Mouse (Mus musculus): ENCODE results near the gene Map4k2. TPM values are rescaled to one million over a fixed set of nuclear protein-coding genes. Genes with fewer than 3 reads are reported as not detected.

Gene Map4k2
- polyA plus RNA-seq, 1 experiment from 2014 or later, result 18.4 TPM

DNA sequence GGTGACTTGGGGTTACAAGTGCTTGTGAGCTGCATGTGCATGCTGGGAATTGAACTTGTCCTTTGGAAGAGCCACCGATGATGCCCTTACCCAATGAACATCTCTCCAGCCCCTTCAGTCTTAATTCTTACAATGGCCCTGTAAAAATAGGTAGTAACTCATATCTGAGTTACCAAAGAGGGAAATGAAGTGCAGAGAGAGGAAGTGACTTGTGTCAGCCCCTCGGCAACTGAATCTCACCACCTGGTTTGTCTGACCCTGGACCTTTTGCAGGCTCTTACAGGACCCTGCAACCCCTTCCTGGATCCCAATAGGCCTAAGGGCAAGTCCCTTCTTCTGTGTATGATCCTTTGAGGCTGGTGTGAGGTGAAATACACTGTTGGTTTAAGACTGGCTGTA lies 11.2 kb downstream of the Map4k2 start:
- Histone ChIP-seq H3K9me3 (no peaks in the 10 kb centered on the region), H3K4me1 (peaks cover 5% of the 10 kb centered on the region; the same call in 1 of the 2 replicates), H3K4me2 (replicated peaks) (no peak overlapping the region), H3K4me3 (no peak overlapping the region), H3K27me3 (replicated peaks) (no peaks in the 10 kb centered on the region), H3K27ac (no peak overlapping the region), H3K9ac (no peak overlapping the region), H3K36me3 (peaks cover 44% of the 10 kb centered on the region)
- ATAC-seq (ENCODE audit: low FRiP score, low read depth), result no peak
- whole genome bisulfite sequencing, result 93% methylated on average over 2 of the region's 2 CpGs

DNA sequence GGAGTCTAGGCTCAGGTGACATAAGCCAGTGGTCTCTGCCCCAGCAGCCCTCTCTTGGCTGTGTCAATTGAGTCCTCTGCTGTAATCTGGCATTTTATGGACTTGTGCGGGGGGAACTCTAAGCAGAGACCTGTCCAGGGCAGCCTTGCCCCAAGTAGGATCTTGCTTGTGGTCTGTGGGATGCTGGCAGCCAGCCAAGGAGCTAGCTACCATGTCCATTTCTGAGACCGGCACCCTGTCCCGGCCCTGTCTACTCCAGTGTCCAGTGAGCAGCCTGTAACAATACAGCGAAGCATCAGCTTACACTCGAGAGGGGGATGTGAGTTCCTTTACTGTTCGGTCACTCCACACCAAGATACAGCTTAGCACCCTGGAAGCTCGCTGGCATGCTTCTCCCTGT lies 13.1 kb downstream of the Map4k2 start:
- H3K36me3 ChIP-seq, result peaks cover 34% of the 10 kb centered on the region
- peaks cover 4% of the 10 kb centered on the region; the same call in 1 of the 2 replicates for H3K4me1 ChIP-seq
- no peak overlapping the region for H3K4me3 ChIP-seq
- H3K27ac ChIP-seq, result no peak overlapping the region
- no peaks in the 10 kb centered on the region for H3K9me3 ChIP-seq
- H3K4me2 ChIP-seq (replicated peaks), result no peak overlapping the region
- WGBS, result 91% methylated on average over 7 of the region's 7 CpGs
- no peaks in the 10 kb centered on the region for H3K27me3 ChIP-seq (replicated peaks)
- ATAC-seq (ENCODE audit: low FRiP score, low read depth), result no peak
- H3K9ac ChIP-seq, result no peak overlapping the region

DNA sequence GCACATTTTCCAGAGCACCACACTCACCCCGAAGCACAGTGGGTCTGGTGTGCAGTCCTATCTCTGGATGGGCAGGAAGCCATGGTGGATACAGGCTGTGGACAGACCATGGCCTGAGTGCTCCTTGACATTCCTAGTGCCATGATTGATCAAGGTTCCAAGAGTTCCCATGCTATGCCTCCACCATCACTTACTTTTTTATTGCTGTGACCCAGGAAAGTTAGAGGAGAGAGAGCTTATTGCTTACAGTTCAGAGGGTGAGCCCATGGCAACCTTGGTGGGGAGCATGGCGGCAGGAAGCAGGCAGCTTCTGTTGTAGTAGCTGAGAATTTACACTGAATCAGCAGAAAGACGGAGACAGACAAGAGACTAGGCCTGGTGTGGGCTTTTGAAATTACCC lies 20.4 kb downstream of the Map4k2 start:
- Histone ChIP-seq H3K27ac (no peak overlapping the region), H3K9ac (no peak overlapping the region), H3K27me3 (replicated peaks) (no peaks in the 10 kb centered on the region), H3K9me3 (no peaks in the 10 kb centered on the region), H3K4me3 (no peak overlapping the region), H3K4me2 (replicated peaks) (no peak overlapping the region), H3K36me3 (peaks cover 10% of the 10 kb centered on the region), H3K4me1 (peaks cover 12% of the 10 kb centered on the region)
- 90% methylated on average over 3 of the region's 3 CpGs for WGBS
- ATAC-seq (ENCODE audit: low FRiP score, low read depth), result no peak

DNA sequence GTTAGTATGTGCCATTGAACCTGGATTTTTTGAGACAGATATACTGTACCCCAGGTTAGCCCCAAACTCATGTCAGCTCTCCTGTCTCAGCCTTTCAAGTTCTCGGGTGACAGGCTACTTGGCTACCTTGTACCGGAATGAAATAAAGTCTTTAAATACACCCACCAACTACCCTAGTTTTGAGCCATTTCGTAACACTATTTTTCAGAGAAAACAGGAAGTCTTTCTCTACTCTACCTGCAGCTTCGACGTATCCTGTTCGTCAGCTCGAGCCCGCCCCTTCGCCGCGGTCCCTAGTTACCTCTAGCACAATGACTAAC lies 22.1 kb downstream of the Map4k2 start:
- H3K9ac ChIP-seq, result 0 out of 2 replicates have a peak overlapping the region, but pooled peaks have one; percentile 33
- H3K27me3 ChIP-seq (replicated peaks), result no peaks in the 10 kb centered on the region
- H3K27ac ChIP-seq, result 0 out of 2 replicates have a peak overlapping the region, but pooled peaks have one; percentile 22
- H3K36me3 ChIP-seq, result peaks cover 27% of the 10 kb centered on the region
- H3K4me1 ChIP-seq, result peaks cover 16% of the 10 kb centered on the region
- peak; percentile 26 for ATAC-seq (ENCODE audit: low FRiP score, low read depth)
- peak overlapping the region; percentile 100 for H3K4me3 ChIP-seq
- WGBS, result 3% methylated on average over 11 of the region's 11 CpGs
- peak overlapping the region; percentile 83 for H3K4me2 ChIP-seq (replicated peaks)
- H3K9me3 ChIP-seq, result no peaks in the 10 kb centered on the region

DNA sequence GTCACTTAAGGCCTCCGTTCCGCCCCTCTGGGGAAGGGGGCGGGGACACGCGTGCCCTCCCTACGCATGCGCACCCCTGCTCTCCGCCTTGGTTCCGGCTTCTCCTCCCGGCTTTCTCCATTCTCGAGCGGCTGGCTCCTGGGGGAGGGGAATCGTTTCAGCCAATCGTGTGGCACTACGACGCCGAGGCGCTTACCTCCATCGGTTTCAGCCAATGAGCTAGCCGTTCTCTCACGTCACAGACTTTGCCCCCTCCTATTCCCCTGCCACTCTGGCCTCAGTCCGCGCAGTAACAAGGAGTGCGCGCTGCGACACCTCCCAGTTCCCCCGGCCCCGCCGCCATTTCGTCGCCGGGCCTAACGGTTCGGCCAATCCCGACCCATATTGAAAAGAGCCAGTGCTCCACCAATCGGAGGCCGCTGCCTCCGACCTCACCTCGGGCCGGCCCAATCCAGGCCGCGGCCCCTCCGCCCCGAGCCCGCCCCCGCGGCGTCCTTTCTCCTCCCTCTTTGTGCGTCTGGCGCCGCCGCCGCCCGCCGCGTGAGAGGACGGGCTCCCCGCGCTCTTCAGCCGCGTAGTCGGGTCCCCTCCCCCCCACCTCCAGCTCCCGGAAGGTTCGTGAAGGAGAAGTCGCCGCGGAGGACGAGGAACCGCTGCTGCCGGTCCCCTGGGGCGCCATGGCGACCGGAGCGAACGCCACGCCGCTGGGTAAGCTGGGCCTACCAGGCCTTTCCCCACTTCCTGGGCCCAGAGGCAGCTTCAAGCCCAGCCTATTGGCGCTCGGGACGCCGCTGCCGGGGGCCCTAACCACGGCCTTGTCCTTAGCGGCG lies 22.7 kb downstream of the Map4k2 start, which contains the start of gene Sf1:
Sf1 (plus strand) TSS at position 280 of the 830 bp plus-strand sequence.
- Histone ChIP-seq H3K9me3 (no peaks in the 10 kb centered on the region), H3K4me2 (replicated peaks) (peak within 1 kb of the TSS; percentile 83), H3K27me3 (replicated peaks) (no peaks in the 10 kb centered on the region), H3K4me3 (peak within 1 kb of the TSS; percentile 100), H3K27ac (peak within 1 kb of the TSS; percentile 97), H3K4me1 (peaks cover 16% of the 10 kb centered on the region), H3K36me3 (peaks cover 33% of the 10 kb centered on the region), H3K9ac (peak within 1 kb of the TSS; percentile 99)
- ATAC-seq (ENCODE audit: low FRiP score, low read depth), result peak; percentile 98
- WGBS, result under 1% methylated on average over 76 of the region's 85 CpGs

DNA sequence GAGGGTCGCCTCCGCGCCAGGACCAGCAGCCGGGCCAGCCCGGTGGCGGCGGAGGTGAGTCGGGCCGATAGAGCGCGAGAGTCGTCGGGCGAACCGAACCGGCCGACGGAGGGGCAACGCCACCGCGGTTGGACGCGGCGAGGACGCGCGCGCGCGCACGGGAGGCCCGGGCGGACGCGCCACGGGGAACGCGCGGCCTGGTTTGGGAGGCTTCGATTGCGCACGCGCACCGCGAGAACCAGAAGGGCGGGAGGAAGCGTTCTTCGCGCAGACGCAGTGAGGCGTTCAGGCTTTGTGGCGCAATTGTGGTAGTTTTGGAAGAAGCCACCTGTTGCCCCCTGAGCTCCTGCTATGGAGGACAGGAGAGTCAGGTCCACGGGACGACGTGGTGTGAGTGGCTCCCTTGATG lies 23.4 kb downstream of the Map4k2 start:
- peak overlapping the region; percentile 83 for H3K4me2 ChIP-seq (replicated peaks)
- peaks cover 39% of the 10 kb centered on the region for H3K36me3 ChIP-seq
- peak overlapping the region; percentile 99 for H3K9ac ChIP-seq
- H3K27me3 ChIP-seq (replicated peaks), result no peaks in the 10 kb centered on the region
- peaks cover 16% of the 10 kb centered on the region for H3K4me1 ChIP-seq
- no peak for ATAC-seq (ENCODE audit: low FRiP score, low read depth)
- no peaks in the 10 kb centered on the region for H3K9me3 ChIP-seq
- peak overlapping the region; percentile 100 for H3K4me3 ChIP-seq
- peak overlapping the region; percentile 97 for H3K27ac ChIP-seq
- WGBS, result under 1% methylated on average over 55 of the region's 55 CpGs

DNA sequence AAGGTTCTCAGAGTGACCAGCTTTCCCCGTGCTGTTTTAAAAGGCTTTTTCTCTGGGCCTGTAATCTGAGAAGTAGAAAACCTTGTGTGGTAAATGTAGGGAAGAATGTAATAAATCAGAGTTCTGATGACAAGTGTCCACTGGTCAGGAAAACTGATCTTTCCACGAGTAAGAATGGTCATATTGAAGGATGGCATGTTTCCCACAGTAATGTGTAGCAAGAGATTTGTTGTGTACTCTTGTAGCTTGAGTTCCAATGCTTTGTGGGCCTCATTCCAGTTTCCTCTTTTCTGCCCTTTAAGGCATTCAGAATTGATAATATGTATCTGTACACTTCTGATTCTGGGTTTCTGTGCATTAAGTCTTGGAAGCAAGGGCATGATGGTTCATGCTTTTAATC lies 23.9 kb downstream of the Map4k2 start:
- H3K4me2 ChIP-seq (replicated peaks), result peak overlapping the region; percentile 83
- ATAC-seq (ENCODE audit: low FRiP score, low read depth), result no peak
- peaks cover 43% of the 10 kb centered on the region for H3K36me3 ChIP-seq
- peak overlapping the region; percentile 100 for H3K4me3 ChIP-seq
- H3K9me3 ChIP-seq, result no peaks in the 10 kb centered on the region
- H3K9ac ChIP-seq, result peak overlapping the region; percentile 99
- peaks cover 16% of the 10 kb centered on the region for H3K4me1 ChIP-seq
- 4% methylated on average over 2 of the region's 2 CpGs for WGBS
- no peak overlapping the region for H3K27ac ChIP-seq
- no peaks in the 10 kb centered on the region for H3K27me3 ChIP-seq (replicated peaks)

DNA sequence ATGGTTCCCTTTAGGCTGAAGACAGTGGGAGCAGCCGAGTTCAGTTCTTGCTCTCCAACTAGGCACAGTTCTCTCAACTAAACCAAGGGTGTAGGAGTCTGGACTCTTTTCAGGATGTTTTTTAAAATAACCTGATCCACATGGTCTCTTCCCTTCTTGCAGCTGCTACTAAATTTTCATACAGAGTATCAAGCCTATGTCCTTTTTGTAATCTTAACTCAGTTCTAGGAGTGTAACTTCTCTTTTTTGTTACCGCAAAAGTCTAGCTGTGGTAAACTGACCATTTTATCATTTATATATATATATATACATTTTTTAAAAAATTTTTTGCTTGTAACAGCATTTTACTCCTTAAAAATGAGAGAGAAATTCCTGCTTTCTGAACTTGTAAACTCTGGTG lies 29.2 kb downstream of the Map4k2 start:
- no peak for ATAC-seq (ENCODE audit: low FRiP score, low read depth)
- H3K9ac ChIP-seq, result no peak overlapping the region
- H3K36me3 ChIP-seq, result peaks cover 94% of the 10 kb centered on the region
- no peak overlapping the region for H3K4me3 ChIP-seq
- WGBS, result 93% methylated on average over 2 of the region's 2 CpGs
- H3K27ac ChIP-seq, result no peak overlapping the region
- H3K4me1 ChIP-seq, result peaks cover 11% of the 10 kb centered on the region
- H3K9me3 ChIP-seq, result no peaks in the 10 kb centered on the region
- H3K27me3 ChIP-seq (replicated peaks), result no peaks in the 10 kb centered on the region
- H3K4me2 ChIP-seq (replicated peaks), result no peak overlapping the region

DNA sequence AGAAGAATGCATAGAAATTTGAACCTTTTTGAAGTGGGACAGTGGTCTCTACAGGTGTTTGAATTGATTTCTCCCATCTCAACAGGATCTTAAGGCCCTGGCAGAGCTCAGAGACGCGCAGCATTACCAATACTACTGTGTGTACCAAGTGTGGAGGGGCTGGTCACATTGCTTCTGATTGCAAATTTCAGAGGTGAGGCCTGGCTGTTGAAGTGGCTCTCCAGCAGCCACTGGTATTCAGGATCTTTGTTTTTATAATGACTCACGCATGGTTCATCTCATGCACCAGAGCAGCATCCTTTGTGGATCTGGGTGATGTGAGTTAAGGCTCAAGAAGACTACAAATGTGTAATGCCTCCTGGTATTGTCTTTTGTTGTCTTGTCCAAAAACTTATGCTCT lies 31.5 kb downstream of the Map4k2 start:
- Histone ChIP-seq H3K9me3 (no peaks in the 10 kb centered on the region), H3K36me3 (peaks cover 96% of the 10 kb centered on the region), H3K9ac (no peak overlapping the region), H3K4me2 (replicated peaks) (no peak overlapping the region), H3K27me3 (replicated peaks) (no peaks in the 10 kb centered on the region), H3K4me1 (0 out of 2 replicates have a peak, but pooled peaks cover 6% of the 10 kb centered on the region), H3K4me3 (no peak overlapping the region), H3K27ac (no peak overlapping the region)
- no peak for ATAC-seq (ENCODE audit: low FRiP score, low read depth)
- 95% methylated on average over 3 of the region's 3 CpGs for WGBS

DNA sequence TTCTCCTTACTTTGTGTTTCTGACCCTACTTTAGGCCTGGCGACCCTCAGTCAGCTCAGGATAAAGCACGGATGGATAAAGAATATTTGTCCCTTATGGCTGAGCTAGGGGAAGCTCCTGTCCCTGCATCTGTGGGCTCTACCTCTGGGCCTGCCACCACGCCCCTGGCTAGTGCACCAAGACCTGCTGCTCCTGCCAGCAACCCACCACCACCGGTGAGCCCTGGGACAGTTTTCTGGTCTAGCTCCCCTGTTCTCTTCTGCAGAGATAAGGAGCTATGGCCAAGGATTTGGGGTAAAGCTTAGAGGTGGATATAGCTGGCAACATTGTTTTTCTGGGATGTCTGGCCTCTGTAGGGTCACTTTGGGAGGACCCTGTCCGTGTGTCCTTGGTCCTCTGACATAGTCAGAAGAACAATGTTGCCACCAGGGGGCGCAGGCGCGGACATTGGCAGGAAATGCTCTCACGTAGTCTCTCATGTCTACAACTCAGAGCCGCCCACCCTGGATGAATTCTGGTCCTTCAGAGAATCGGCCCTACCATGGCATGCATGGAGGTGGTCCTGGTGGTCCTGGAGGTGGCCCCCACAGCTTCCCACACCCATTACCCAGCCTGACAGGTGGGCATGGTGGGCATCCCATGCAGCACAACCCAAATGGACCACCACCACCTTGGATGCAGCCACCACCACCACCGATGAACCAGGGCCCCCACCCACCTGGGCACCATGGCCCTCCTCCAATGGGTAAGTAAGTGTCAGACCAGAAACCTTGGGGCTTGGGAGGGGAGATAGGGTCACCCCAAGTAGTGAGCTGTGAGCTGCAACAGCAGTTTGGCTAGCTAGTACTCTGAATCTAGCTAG lies 32.8 kb downstream of the Map4k2 start:
- Histone ChIP-seq H3K4me2 (replicated peaks) (no peak overlapping the region), H3K27me3 (replicated peaks) (no peaks in the 10 kb centered on the region), H3K27ac (no peak overlapping the region), H3K36me3 (peaks cover 95% of the 10 kb centered on the region), H3K4me3 (no peak overlapping the region), H3K9me3 (no peaks in the 10 kb centered on the region), H3K4me1 (peaks cover 10% of the 10 kb centered on the region; the same call in 1 of the 2 replicates), H3K9ac (no peak overlapping the region)
- ATAC-seq (ENCODE audit: low FRiP score, low read depth), result no peak
- WGBS, result 71% methylated on average over 12 of the region's 12 CpGs

DNA sequence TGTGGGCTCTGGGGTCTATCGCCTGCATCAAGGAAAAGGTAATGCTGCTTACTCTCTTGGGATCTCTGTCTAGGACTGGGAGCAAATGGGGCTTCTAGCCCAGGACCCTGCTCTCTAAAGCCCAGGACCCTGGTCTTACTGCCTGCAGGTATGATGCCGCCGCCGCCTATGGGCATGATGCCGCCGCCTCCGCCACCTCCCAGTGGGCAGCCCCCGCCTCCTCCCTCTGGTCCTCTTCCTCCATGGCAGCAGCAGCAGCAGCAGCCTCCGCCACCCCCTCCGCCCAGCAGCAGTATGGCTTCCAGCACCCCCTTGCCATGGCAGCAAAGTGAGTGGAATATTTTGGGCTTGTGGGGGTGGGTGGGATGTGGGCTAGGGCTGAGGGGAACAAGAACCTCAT lies 33.6 kb downstream of the Map4k2 start:
- H3K36me3 ChIP-seq, result peaks cover 89% of the 10 kb centered on the region
- H3K27ac ChIP-seq, result no peak overlapping the region
- H3K4me3 ChIP-seq, result no peak overlapping the region
- no peaks in the 10 kb centered on the region for H3K9me3 ChIP-seq
- H3K4me2 ChIP-seq (replicated peaks), result no peak overlapping the region
- no peaks in the 10 kb centered on the region for H3K27me3 ChIP-seq (replicated peaks)
- H3K4me1 ChIP-seq, result peaks cover 10% of the 10 kb centered on the region; the same call in 1 of the 2 replicates
- no peak overlapping the region for H3K9ac ChIP-seq
- 96% methylated on average over 10 of the region's 10 CpGs for WGBS
- no peak for ATAC-seq (ENCODE audit: low FRiP score, low read depth)

Data from neural tube, embryonic 12.5 days (tissue).